ENCODE assay signal across 8 mouse cellular contexts in the genomic region with DNA sequence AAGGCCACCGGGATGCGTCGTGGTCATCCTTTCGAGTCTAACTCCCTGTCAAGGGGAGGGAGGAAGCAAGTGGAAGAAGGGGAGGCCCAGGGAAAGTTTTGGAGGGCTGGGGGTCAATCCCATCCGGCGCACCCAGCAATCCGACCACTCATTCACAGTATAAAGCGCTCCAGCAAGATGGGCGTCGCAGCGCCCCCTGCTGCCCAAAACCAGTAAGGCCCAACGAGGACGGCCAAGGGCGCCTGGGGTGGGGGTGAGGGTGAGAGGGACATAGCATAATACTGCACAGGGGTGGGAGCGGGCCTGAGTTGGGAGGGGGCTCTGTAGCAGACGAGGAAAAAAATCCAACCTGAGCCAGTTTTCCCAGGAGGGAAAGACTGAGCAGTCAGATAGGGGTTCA. TPM values are rescaled to one million over a fixed set of nuclear protein-coding genes. Genes with fewer than 3 reads are reported as not detected.
A peak's percentile ranks its signal among the peaks of the same experiment; 100 is the strongest.
DNase-seq lines count a peak whose midpoint lies in the region; ATAC-seq and TF ChIP-seq lines count a peak whose summit lies in the region.

No protein-coding gene starts in this region.

- whole genome bisulfite sequencing in hindbrain, embryonic 16.5 days, result under 1% methylated on average over 16 of the region's 16 CpGs
- WGBS in limb, embryonic 11.5 days, result 0% methylated on average over 16 of the region's 16 CpGs
- WGBS in midbrain, embryonic 12.5 days, result under 1% methylated on average over 16 of the region's 16 CpGs
- WGBS in spleen, adult 2 months, result 4% methylated on average over 16 of the region's 16 CpGs

- no peaks in the 10 kb centered on the region for H3K9me3 ChIP-seq in hindbrain, embryonic 16.5 days (ENCODE audit: control insufficient read depth, low read length)
- H3K9me3 ChIP-seq in limb, embryonic 11.5 days (ENCODE audit: control insufficient read depth, low read length), result no peaks in the 10 kb centered on the region
- no peaks in the 10 kb centered on the region for H3K9me3 ChIP-seq in midbrain, embryonic 12.5 days

- peak overlapping the region; percentile 16; the same call in 1 of the 2 replicates for H3K4me3 ChIP-seq in hindbrain, embryonic 16.5 days (ENCODE audit: low read length)
- H3K4me3 ChIP-seq in limb, embryonic 11.5 days (ENCODE audit: low read depth, low read length), result no peak overlapping the region
- H3K4me3 ChIP-seq in midbrain, embryonic 12.5 days, result peak overlapping the region; percentile 17
- no peak overlapping the region for H3K4me3 ChIP-seq in spleen, adult 2 months (ENCODE audit: extremely low read depth, insufficient read depth, insufficient read length)

- peaks cover 41% of the 10 kb centered on the region for H3K27me3 ChIP-seq in hindbrain, embryonic 16.5 days (replicated peaks; ENCODE audit: control insufficient read depth, insufficient read depth, low read length)
- peaks cover 62% of the 10 kb centered on the region for H3K27me3 ChIP-seq in limb, embryonic 11.5 days (ENCODE audit: control insufficient read depth, insufficient read depth, low read length)
- peaks cover 67% of the 10 kb centered on the region for H3K27me3 ChIP-seq in midbrain, embryonic 12.5 days
- H3K27me3 ChIP-seq in spleen, adult 2 months (ENCODE audit: control insufficient read depth, insufficient read depth, low read length), result peaks cover 10% of the 10 kb centered on the region

- peak; percentile 75 to 90 for DNase-seq in adrenal gland, adult (ENCODE audit: inconsistent age in 2 of 2, low spot score in 1 of 2)
- no peak for DNase-seq in adrenal gland, adult 8-10 months
- DNase-seq in cerebellum, adult 9-10 months, result peak; percentile 89
- DNase-seq in gastrocnemius, postnatal 10 days, result peak; percentile 86
- peak; percentile 91 for DNase-seq in limb, embryonic 11.5 days (ENCODE audit: low spot score)
- peak in 1 of 2 experiments; percentile 68 for DNase-seq in spleen, adult 2 months (ENCODE audit: low read depth in 1 of 2, low spot score in 2 of 2)

- no peak overlapping the region; the same call in 1 of the 2 replicates for H3K9ac ChIP-seq in hindbrain, embryonic 16.5 days (ENCODE audit: low read depth, low read length)
- no peak overlapping the region for H3K9ac ChIP-seq in limb, embryonic 11.5 days (ENCODE audit: low read length)
- peak overlapping the region; percentile 24; the same call in 1 of the 2 replicates for H3K9ac ChIP-seq in midbrain, embryonic 12.5 days (replicated peaks)

- no peak overlapping the region for H3K27ac ChIP-seq in hindbrain, embryonic 16.5 days (ENCODE audit: low read depth, low read length)
- H3K27ac ChIP-seq in limb, embryonic 11.5 days (replicated peaks; ENCODE audit: low read depth, low read length), result no peak overlapping the region
- H3K27ac ChIP-seq in midbrain, embryonic 12.5 days (replicated peaks), result no peak overlapping the region
- no peak overlapping the region for H3K27ac ChIP-seq in spleen, adult 2 months (ENCODE audit: insufficient read depth, low read length)

- H3K4me1 ChIP-seq in hindbrain, embryonic 16.5 days (ENCODE audit: control insufficient read depth, insufficient read depth, low read depth, low read length), result peaks cover 34% of the 10 kb centered on the region
- H3K4me1 ChIP-seq in limb, embryonic 11.5 days (ENCODE audit: control insufficient read depth, insufficient read depth, low read length), result peaks cover 4% of the 10 kb centered on the region; the same call in 1 of the 2 replicates
- H3K4me1 ChIP-seq in midbrain, embryonic 12.5 days, result peaks cover 37% of the 10 kb centered on the region
- H3K4me1 ChIP-seq in spleen, adult 2 months (ENCODE audit: control insufficient read depth, insufficient read depth, insufficient read length), result peaks cover 13% of the 10 kb centered on the region; the same call in 1 of the 2 replicates

- TF ChIP-seq POLR2A in spleen, adult 2 months (IDR thresholded peaks at IDR 0.05; ENCODE audit: low read depth, low read length), result no peak

- no peaks in the 10 kb centered on the region for H3K36me3 ChIP-seq in hindbrain, embryonic 16.5 days (ENCODE audit: control insufficient read depth, insufficient read depth, low read length)
- H3K36me3 ChIP-seq in limb, embryonic 11.5 days (ENCODE audit: control insufficient read depth, insufficient read depth, low read length), result no peaks in the 10 kb centered on the region
- no peaks in the 10 kb centered on the region for H3K36me3 ChIP-seq in midbrain, embryonic 12.5 days
- H3K36me3 ChIP-seq in spleen, adult 2 months (ENCODE audit: control insufficient read depth, insufficient read depth, low read length), result no peaks in the 10 kb centered on the region

- peak; percentile 84 for TF ChIP-seq CTCF in spleen, adult 2 months (IDR thresholded peaks at IDR 0.05; ENCODE audit: extremely low read depth, insufficient read depth, insufficient read length, insufficient replicate concordance)

- no peak for ATAC-seq in hindbrain, embryonic 16.5 days
- ATAC-seq in limb, embryonic 11.5 days (ENCODE audit: insufficient number of reproducible peaks, low FRiP score, low TSS enrichment, low read depth), result no peak
- 0 out of 2 replicates have a peak, but pooled peaks have one; percentile 4 for ATAC-seq in midbrain, embryonic 12.5 days (ENCODE audit: low FRiP score, low read depth)

- peak overlapping the region; percentile 63 for H3K4me2 ChIP-seq in hindbrain, embryonic 16.5 days (ENCODE audit: low read length)
- peak overlapping the region; percentile 10 for H3K4me2 ChIP-seq in limb, embryonic 11.5 days (ENCODE audit: low read depth, severe bottlenecking)
- H3K4me2 ChIP-seq in midbrain, embryonic 12.5 days (replicated peaks), result peak overlapping the region; percentile 54

RNA-seq across cellular contexts. Expression of a gene that starts 6.1 kb away (rescaled TPM):
- 1 to 10 TPM; 1.6 to 9.4 (median 5.6) TPM for total RNA-seq in adrenal gland, adult 8-10 months (2022)
- 1 to 10 TPM in 1 of 2 experiments, under 1 TPM in 1; 0.80 to 1.7 TPM for total RNA-seq in gastrocnemius, postnatal 10 days (2021)
- polyA plus RNA-seq in hindbrain, embryonic 16.5 days (2015; fragmentation: Nextera tagmentation; extraction: Ambion mirVana), result 0.06 and 0.10 TPM in 2 replicates
- 0.06 TPM in 1 of 2 replicates, not detected in the other for polyA plus RNA-seq in limb, embryonic 11.5 days (2014; fragmentation: Nextera tagmentation; extraction: Ambion mirVana)
- polyA plus RNA-seq in midbrain, embryonic 12.5 days (2016; fragmentation: Nextera tagmentation; extraction: Ambion mirVana), result 0.20 TPM in 1 of 2 replicates, not detected in the other
- 1.6 and 1.9 TPM in 2 replicates for polyA plus RNA-seq in spleen, adult 2 months (2012; rRNA removed)

RNA-seq across cellular contexts. Expression of a gene that starts 21.3 kb away (rescaled TPM):
- 10 to 100 TPM in 1 of 4 experiments, 1 to 10 TPM in 3; 3.8 to 15.0 (median 6.8) TPM for total RNA-seq in adrenal gland, adult 8-10 months (2022)
- total RNA-seq in gastrocnemius, postnatal 10 days (2021), result 100 to 1,000 TPM; 669 to 730 TPM
- 124 and 126 TPM in 2 replicates for polyA plus RNA-seq in hindbrain, embryonic 16.5 days (2015; fragmentation: Nextera tagmentation; extraction: Ambion mirVana)
- polyA plus RNA-seq in limb, embryonic 11.5 days (2014; fragmentation: Nextera tagmentation; extraction: Ambion mirVana), result 9.0 and 10.0 TPM in 2 replicates
- 74.6 and 79.7 TPM in 2 replicates for polyA plus RNA-seq in midbrain, embryonic 12.5 days (2016; fragmentation: Nextera tagmentation; extraction: Ambion mirVana)
- 7.7 and 9.1 TPM in 2 replicates for polyA plus RNA-seq in spleen, adult 2 months (2012; rRNA removed)

RNA-seq across cellular contexts. Expression of a gene that starts 23.9 kb away (rescaled TPM):
- not detected for total RNA-seq in adrenal gland, adult 8-10 months (2022)
- total RNA-seq in gastrocnemius, postnatal 10 days (2021), result not detected
- polyA plus RNA-seq in hindbrain, embryonic 16.5 days (2015; fragmentation: Nextera tagmentation; extraction: Ambion mirVana), result 0.79 and 1.5 TPM in 2 replicates
- 0.24 TPM in 1 of 2 replicates, not detected in the other for polyA plus RNA-seq in limb, embryonic 11.5 days (2014; fragmentation: Nextera tagmentation; extraction: Ambion mirVana)
- polyA plus RNA-seq in midbrain, embryonic 12.5 days (2016; fragmentation: Nextera tagmentation; extraction: Ambion mirVana), result 0.20 and 0.32 TPM in 2 replicates
- 2.1 and 3.3 TPM in 2 replicates for polyA plus RNA-seq in spleen, adult 2 months (2012; rRNA removed)

RNA-seq across cellular contexts. Expression of a gene that starts 32.2 kb away (rescaled TPM):
- total RNA-seq in adrenal gland, adult 8-10 months (2022), result 10 to 100 TPM; 44.8 to 70.6 (median 59.1) TPM
- total RNA-seq in gastrocnemius, postnatal 10 days (2021), result 10 to 100 TPM; 35.7 to 53.5 TPM
- 39.9 and 42.9 TPM in 2 replicates for polyA plus RNA-seq in hindbrain, embryonic 16.5 days (2015; fragmentation: Nextera tagmentation; extraction: Ambion mirVana)
- 62.3 and 65.6 TPM in 2 replicates for polyA plus RNA-seq in limb, embryonic 11.5 days (2014; fragmentation: Nextera tagmentation; extraction: Ambion mirVana)
- polyA plus RNA-seq in midbrain, embryonic 12.5 days (2016; fragmentation: Nextera tagmentation; extraction: Ambion mirVana), result 44.9 and 47.1 TPM in 2 replicates
- polyA plus RNA-seq in spleen, adult 2 months (2012; rRNA removed), result 335 and 437 TPM in 2 replicates

RNA-seq across cellular contexts. Expression of a gene that starts 40.8 kb away (rescaled TPM):
- total RNA-seq in adrenal gland, adult 8-10 months (2022), result 10 to 100 TPM; 32.4 to 56.3 (median 41.6) TPM
- total RNA-seq in gastrocnemius, postnatal 10 days (2021), result 10 to 100 TPM; 31.9 to 35.9 TPM
- polyA plus RNA-seq in hindbrain, embryonic 16.5 days (2015; fragmentation: Nextera tagmentation; extraction: Ambion mirVana), result 80.6 and 87.2 TPM in 2 replicates
- 104 and 114 TPM in 2 replicates for polyA plus RNA-seq in limb, embryonic 11.5 days (2014; fragmentation: Nextera tagmentation; extraction: Ambion mirVana)
- 103 and 114 TPM in 2 replicates for polyA plus RNA-seq in midbrain, embryonic 12.5 days (2016; fragmentation: Nextera tagmentation; extraction: Ambion mirVana)
- 28.2 and 29.9 TPM in 2 replicates for polyA plus RNA-seq in spleen, adult 2 months (2012; rRNA removed)

Comparison
In these comparisons a context has a peak if more than half of its experiments do, and no peak if none do; other contexts are left out.
1. H3K4me2 ChIP-seq: peak in every context shown above with its lines; median percentile 63 in hindbrain, embryonic 16.5 days; 54 in midbrain, embryonic 12.5 days; 10 in limb, embryonic 11.5 days.
2. H3K4me3 ChIP-seq: peak in hindbrain, embryonic 16.5 days (single experiment) and midbrain, embryonic 12.5 days (single experiment); none in limb, embryonic 11.5 days (single experiment) and spleen, adult 2 months (single experiment).